Mouse (Mus musculus) limb, embryonic 10.5 days (tissue): ENCODE measurements around the gene Asb18. TPM values are rescaled to one million over a fixed set of nuclear protein-coding genes. Genes with fewer than 3 reads are reported as not detected.

Experiments used
- DNase-seq: peaks from one replicate; pipeline ENCODE4 v3.0.0-alpha.2; 2017; ENCODE audit warnings: low spot score
- H3K27ac ChIP-seq: fragments of 300-500 bp; sonication (generic); 2 replicates; pipeline ENCODE4 v1.5.1; 2016; ENCODE audit warnings: mild to moderate bottlenecking
- H3K27me3 ChIP-seq: fragments of 300-500 bp; sonication (generic); 2 replicates; pipeline ENCODE4 v1.6.1; 2016; ENCODE audit warnings: low read depth, mild to moderate bottlenecking; ENCODE audit not compliant: poor library complexity, severe bottlenecking
- H3K36me3 ChIP-seq: fragments of 300-500 bp; sonication (generic); 2 replicates; pipeline ENCODE4 v1.6.1; 2016; ENCODE audit warnings: mild to moderate bottlenecking, moderate library complexity
- H3K4me1 ChIP-seq: fragments of 300-500 bp; sonication (generic); 2 replicates; pipeline ENCODE4 v1.6.1; 2016
- H3K4me3 ChIP-seq: fragments of 300-500 bp; sonication (generic); 2 replicates; pipeline ENCODE4 v1.5.1; 2016; ENCODE audit warnings: mild to moderate bottlenecking, moderate library complexity
- H3K9me3 ChIP-seq: fragments of 300-500 bp; sonication (generic); replicated peaks from 2 replicates; pipeline ENCODE4 v1.6.1; 2016; ENCODE audit warnings: mild to moderate bottlenecking
- WGBS: fragments of 180-500 bp; shearing (Covaris S2); methylation state at CpG from one replicate; pipeline ENCODE4 v1.1.7; 2016; 5-methylcytosine and 5-hydroxymethylcytosine counted together
- polyA plus RNA-seq: library from polyadenylated mRNA; unstranded; fragments of >200 nt; fragmentation: Nextera tagmentation; extraction: Ambion mirVana; gene quantifications from 2 replicates; pipeline ENCODE4 v1.2.1, GENCODE M21; 2016

The Asb18 gene
- polyA plus RNA-seq, 1 experiment from 2014 or later = not detected

DNA sequence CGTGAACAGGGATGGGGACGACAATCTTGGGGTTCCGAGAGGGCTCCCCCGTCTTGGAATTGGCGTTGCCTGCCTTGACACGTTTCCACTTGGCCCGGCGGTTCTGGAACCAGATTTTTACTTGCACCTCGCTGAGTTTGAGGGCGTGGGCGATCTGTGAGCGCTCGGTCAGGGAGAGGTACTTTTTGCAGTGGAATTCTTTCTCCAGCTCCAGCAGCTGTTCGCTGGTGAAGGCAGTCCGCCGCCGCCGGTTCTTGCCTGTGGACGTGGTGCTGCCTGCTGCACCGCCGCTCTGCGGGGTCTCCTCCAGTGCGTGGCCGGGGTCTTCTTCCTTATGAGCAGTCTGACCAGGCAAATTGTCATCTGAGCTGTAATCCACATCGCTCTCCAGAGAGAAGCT is 85.8 kb downstream of the Asb18 start:
- Histone ChIP-seq H3K27ac (no peak overlapping the region), H3K4me3 (peak overlapping the region; percentile 67), H3K4me1 (peaks cover 95% of the 10 kb centered on the region), H3K27me3 (peaks cover 99% of the 10 kb centered on the region), H3K36me3 (no peaks in the 10 kb centered on the region), H3K9me3 (no peaks in the 10 kb centered on the region)
- DNase-seq = peak; percentile 67
- 8% methylated on average over 25 of the region's 25 CpGs for WGBS

- WGBS = 2% methylated on average over 36 of the region's 36 CpGs
- H3K4me1 ChIP-seq = peaks cover 99% of the 10 kb centered on the region
- H3K36me3 ChIP-seq = no peaks in the 10 kb centered on the region
- peak overlapping the region; percentile 49 for H3K4me3 ChIP-seq
- H3K27me3 ChIP-seq = peaks cover 100% of the 10 kb centered on the region
- H3K27ac ChIP-seq = peak overlapping the region; percentile 25; the same call in 1 of the 2 replicates
- DNase-seq = peak; percentile 72
- no peaks in the 10 kb centered on the region for H3K9me3 ChIP-seq
Measured at GRCm38 (mm10) chr1:89927061-89927661, 87.3 kb downstream of the Asb18 start.

GRCm38 (mm10) chr1:89926583-89927060 is 87.8 kb downstream of the Asb18 start:
- Histone ChIP-seq H3K36me3 (no peaks in the 10 kb centered on the region), H3K4me1 (peaks cover 99% of the 10 kb centered on the region), H3K4me3 (peak overlapping the region; percentile 49), H3K27me3 (peaks cover 100% of the 10 kb centered on the region), H3K27ac (no peak overlapping the region; the same call in 1 of the 2 replicates), H3K9me3 (no peaks in the 10 kb centered on the region)
- 16% methylated on average over 9 of the region's 9 CpGs for WGBS
- no peak for DNase-seq

GRCm38 (mm10) chr1:89925501-89926190 is 88.8 kb downstream of the Asb18 start:
- no peak for DNase-seq
- Histone ChIP-seq H3K36me3 (no peaks in the 10 kb centered on the region), H3K27me3 (peaks cover 100% of the 10 kb centered on the region), H3K4me3 (no peak overlapping the region), H3K9me3 (no peaks in the 10 kb centered on the region), H3K27ac (no peak overlapping the region), H3K4me1 (peaks cover 91% of the 10 kb centered on the region)
- 11% methylated on average over 12 of the region's 12 CpGs for WGBS

- peak overlapping the region; percentile 76 for H3K27ac ChIP-seq
- H3K4me3 ChIP-seq = peak overlapping the region; percentile 50
- H3K4me1 ChIP-seq = peaks cover 71% of the 10 kb centered on the region
- H3K27me3 ChIP-seq = peaks cover 100% of the 10 kb centered on the region
- DNase-seq = no peak
- 13% methylated on average over 14 of the region's 14 CpGs for WGBS
- H3K36me3 ChIP-seq = no peaks in the 10 kb centered on the region
- no peaks in the 10 kb centered on the region for H3K9me3 ChIP-seq
Measured at GRCm38 (mm10) chr1:89923642-89924020, 90.8 kb downstream of the Asb18 start.

GRCm38 (mm10) chr1:89922883-89923641 is 91.4 kb downstream of the Asb18 start:
- Histone ChIP-seq H3K36me3 (no peaks in the 10 kb centered on the region), H3K27ac (peak overlapping the region; percentile 76), H3K4me1 (peaks cover 68% of the 10 kb centered on the region), H3K27me3 (peaks cover 100% of the 10 kb centered on the region), H3K4me3 (peak overlapping the region; percentile 50), H3K9me3 (no peaks in the 10 kb centered on the region)
- peak; percentile 62 for DNase-seq
- WGBS = 2% methylated on average over 39 of the region's 41 CpGs

- H3K27me3 ChIP-seq = peaks cover 100% of the 10 kb centered on the region
- peak overlapping the region; percentile 50 for H3K4me3 ChIP-seq
- peaks cover 62% of the 10 kb centered on the region for H3K4me1 ChIP-seq
- 1% methylated on average over 7 of the region's 7 CpGs for WGBS
- peak overlapping the region; percentile 76 for H3K27ac ChIP-seq
- no peaks in the 10 kb centered on the region for H3K36me3 ChIP-seq
- DNase-seq = peak; percentile 53
- H3K9me3 ChIP-seq = no peaks in the 10 kb centered on the region
Measured at GRCm38 (mm10) chr1:89922282-89922681, 92.2 kb downstream of the Asb18 start.

DNA sequence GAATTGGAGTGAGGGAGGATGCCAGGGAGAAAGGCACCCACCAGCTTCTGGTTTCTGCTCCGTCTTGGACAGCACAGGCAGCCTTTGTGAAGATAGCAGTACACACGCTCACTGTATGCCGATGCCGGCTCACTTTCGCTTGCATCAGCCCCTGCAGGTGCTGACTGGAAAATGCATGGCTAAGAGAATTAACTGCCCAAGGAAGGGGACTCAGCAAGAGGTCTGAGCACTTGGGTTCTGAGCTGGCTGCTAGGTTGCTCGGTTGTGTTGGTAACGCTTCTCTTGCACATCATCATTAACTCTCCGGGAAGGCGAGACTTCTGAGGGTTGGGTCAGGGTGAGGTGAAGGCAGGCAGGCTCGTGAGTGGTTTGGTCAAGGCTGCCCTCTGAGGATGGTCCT is 92.7 kb downstream of the Asb18 start:
- Histone ChIP-seq H3K27me3 (peaks cover 100% of the 10 kb centered on the region), H3K4me3 (peak overlapping the region; percentile 50; the same call in 1 of the 2 replicates), H3K4me1 (peaks cover 58% of the 10 kb centered on the region), H3K36me3 (no peaks in the 10 kb centered on the region), H3K27ac (no peak overlapping the region), H3K9me3 (no peaks in the 10 kb centered on the region)
- 2% methylated on average over 10 of the region's 10 CpGs for WGBS
- peak; percentile 46 for DNase-seq

GRCm38 (mm10) chr1:89919206-89919605 is 95.3 kb downstream of the Asb18 start:
- Histone ChIP-seq H3K27ac (no peak overlapping the region), H3K36me3 (no peaks in the 10 kb centered on the region), H3K4me3 (no peak overlapping the region), H3K27me3 (peaks cover 79% of the 10 kb centered on the region), H3K9me3 (no peaks in the 10 kb centered on the region), H3K4me1 (peaks cover 32% of the 10 kb centered on the region)
- WGBS = 85% methylated on average over 6 of the region's 6 CpGs
- DNase-seq = no peak

GRCm38 (mm10) chr1:89918111-89918510 is 96.4 kb downstream of the Asb18 start:
- Histone ChIP-seq H3K27me3 (peaks cover 68% of the 10 kb centered on the region), H3K27ac (no peak overlapping the region)
- WGBS = 22% methylated on average over 18 of the region's 18 CpGs

DNA sequence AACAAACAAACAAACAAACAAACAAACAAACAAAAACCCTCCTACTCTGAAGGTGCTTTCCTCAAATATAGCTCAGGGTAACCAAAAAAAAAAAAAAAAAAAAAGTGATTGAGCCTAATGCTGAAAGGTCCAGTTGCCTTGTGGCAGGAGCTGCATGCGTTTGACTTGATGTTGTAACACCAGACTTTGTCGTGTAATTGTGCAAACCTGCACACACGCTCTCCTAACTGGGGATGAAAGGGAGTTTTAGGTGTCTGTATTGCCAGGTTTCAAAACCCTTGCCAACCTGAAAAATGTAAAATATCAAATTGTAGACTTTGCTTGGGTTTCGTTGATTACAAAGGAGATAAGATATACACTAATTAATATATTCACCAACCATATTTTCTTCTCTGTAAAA is 100.9 kb downstream of the Asb18 start:
- Histone ChIP-seq H3K27me3 (peaks cover 28% of the 10 kb centered on the region), H3K4me1 (peaks cover 17% of the 10 kb centered on the region), H3K9me3 (no peaks in the 10 kb centered on the region), H3K4me3 (no peak overlapping the region), H3K36me3 (no peaks in the 10 kb centered on the region), H3K27ac (no peak overlapping the region)
- no peak for DNase-seq
- 77% methylated on average over 4 of the region's 4 CpGs for WGBS

More at GRCm38 (mm10) chr1:89918111-89918510, 96.4 kb downstream of the Asb18 start:
- Histone ChIP-seq H3K36me3 (no peaks in the 10 kb centered on the region), H3K4me1 (peaks cover 22% of the 10 kb centered on the region), H3K4me3 (no peak overlapping the region), H3K9me3 (no peaks in the 10 kb centered on the region)
- DNase-seq = no peak

DNA sequence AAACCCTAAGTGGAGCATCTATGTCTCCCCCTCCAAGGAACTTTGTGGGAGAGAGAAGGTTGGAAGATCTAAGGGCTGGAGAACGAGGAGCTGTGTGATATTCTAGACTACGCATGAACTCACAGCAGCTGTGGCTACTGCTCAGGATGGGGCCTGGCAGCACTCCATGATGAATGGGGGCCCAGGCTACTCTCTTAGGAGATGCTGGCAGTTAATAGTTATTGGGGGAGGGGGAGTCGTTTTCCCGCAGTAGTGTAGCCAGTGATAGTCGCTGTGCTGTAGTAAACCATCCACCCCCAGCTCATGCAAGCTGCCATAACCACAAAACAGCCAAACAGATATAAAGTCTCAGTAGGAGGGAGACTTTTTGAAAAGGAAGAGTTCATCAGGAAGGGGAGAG is 102.1 kb downstream of the Asb18 start:
- no peak for DNase-seq
- Histone ChIP-seq H3K9me3 (no peaks in the 10 kb centered on the region), H3K27me3 (peaks cover 16% of the 10 kb centered on the region), H3K36me3 (no peaks in the 10 kb centered on the region), H3K27ac (no peak overlapping the region), H3K4me1 (peaks cover 13% of the 10 kb centered on the region), H3K4me3 (no peak overlapping the region)
- 40% methylated on average over 5 of the region's 5 CpGs for WGBS

- 91% methylated on average over 8 of the region's 8 CpGs for WGBS
- no peaks in the 10 kb centered on the region for H3K36me3 ChIP-seq
Measured at GRCm38 (mm10) chr1:89909796-89910195, 104.7 kb downstream of the Asb18 start.

More at GRCm38 (mm10) chr1:89909796-89910195, 104.7 kb downstream of the Asb18 start:
- H3K27ac ChIP-seq = no peak overlapping the region
- H3K4me3 ChIP-seq = no peak overlapping the region
- H3K27me3 ChIP-seq = 0 out of 2 replicates have a peak, but pooled peaks cover 6% of the 10 kb centered on the region
- DNase-seq = no peak
- peaks cover 13% of the 10 kb centered on the region for H3K4me1 ChIP-seq
- no peaks in the 10 kb centered on the region; the same call in 1 of the 2 replicates for H3K9me3 ChIP-seq
